Mouse (Mus musculus): ENCODE data around the gene Chd1.

DNA sequence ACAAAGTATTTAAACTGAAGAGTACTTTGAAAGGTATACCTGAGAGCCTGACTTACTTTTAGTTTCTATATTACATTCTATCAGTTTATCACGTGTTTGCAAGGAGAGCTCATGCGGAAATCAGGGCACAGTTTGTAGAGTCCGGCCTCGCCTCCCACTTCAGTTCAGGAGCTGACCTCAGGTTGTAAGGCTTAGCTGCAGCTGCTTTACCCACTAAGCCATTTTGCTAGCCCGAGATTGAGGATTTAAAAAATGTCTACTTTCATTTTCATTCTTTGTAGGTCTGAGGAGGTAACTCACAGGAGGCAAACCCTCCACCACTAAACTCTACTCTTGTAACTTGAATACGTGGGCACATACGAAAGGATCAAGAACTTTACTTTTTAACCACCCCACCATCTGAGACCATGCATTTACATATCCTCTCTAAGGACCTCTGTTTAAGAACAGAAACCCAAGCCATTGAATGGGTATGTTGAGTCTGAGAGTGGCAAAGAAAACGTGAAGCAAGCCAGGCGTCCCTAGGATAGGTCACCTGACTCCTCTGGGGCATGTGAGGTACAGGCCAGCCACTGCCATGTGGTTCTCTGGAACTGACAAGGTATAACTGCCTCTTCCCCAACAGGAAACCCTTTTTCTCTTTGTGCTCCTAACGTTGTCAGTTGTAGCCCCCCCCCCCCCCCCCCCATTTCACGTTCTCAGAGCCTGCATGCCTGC is 111.8 kb downstream of the Chd1 start:
- TF ChIP-seq POLR2A (IDR thresholded peaks at IDR 0.05; ENCODE audit: insufficient read depth, low read length) = no peak
- no peak for TF ChIP-seq EP300 (IDR thresholded peaks at IDR 0.05; ENCODE audit: insufficient read depth, low read depth, low read length)
